Mouse (Mus musculus): ENCODE results near the gene Lgi1.

Gene Lgi1

DNA sequence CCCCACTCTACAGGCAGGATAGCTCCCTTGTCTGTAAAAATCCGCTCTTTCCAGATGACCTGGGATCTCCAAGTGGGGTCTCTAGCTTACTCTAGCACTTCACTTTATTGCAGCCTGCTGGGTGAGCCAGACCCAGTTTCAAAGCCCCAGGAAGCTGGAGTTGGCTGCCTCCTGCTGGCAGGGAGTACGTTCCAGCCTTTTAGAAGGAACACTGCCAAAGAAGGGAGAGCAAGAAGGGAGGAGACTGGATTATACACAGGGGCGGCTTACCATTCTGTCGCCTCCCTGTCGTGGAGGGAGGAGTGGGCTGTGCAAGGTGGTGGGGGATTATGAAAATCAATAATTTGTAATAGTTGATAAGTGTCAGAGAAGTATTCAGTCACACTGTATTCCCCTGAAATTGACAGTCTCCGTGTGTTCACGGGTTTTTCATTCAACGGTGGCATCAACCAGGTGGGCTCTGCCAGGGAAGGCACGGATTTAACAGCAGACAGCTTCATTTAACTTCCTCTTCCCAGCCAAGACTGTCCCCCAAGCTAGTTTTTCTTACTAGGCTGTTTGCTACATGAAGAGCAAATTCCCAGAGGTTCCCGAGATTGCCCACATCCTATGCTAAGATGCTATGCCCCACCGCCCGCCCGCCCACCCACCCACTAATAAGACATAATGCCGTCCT, 369 bp upstream of the Lgi1 start:
- no peak for DNase-seq

- no peak for DNase-seq
These were observed 1.4 kb downstream of the Lgi1 start for GRCm38 (mm10) chr19:38265767-38266166.

DNA sequence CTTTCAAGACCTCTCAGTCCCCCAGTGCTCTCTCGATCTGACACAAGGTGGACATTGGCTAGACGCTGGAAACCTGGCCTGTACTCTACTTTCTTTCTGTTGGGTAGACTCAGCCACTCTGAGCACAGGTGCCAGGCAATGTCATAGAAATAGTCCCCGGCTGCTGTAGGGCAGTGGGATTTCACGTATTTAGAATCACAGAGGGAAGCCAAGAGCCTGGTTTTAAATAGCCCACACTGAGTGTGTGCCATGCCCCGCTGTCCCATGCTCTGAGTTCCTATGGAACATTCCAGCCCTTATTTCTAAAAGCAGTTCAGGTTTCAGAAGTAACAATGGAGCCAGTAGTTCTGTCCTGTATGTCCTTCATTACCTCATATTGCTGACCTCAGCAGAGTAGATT, 3.1 kb downstream of the Lgi1 start:
- no peak for DNase-seq

GRCm38 (mm10) chr19:38271071-38271470, 6.7 kb downstream of the Lgi1 start:
- no peak for DNase-seq

- DNase-seq, result no peak
These were observed 9.5 kb downstream of the Lgi1 start for GRCm38 (mm10) chr19:38273820-38274219.

DNA sequence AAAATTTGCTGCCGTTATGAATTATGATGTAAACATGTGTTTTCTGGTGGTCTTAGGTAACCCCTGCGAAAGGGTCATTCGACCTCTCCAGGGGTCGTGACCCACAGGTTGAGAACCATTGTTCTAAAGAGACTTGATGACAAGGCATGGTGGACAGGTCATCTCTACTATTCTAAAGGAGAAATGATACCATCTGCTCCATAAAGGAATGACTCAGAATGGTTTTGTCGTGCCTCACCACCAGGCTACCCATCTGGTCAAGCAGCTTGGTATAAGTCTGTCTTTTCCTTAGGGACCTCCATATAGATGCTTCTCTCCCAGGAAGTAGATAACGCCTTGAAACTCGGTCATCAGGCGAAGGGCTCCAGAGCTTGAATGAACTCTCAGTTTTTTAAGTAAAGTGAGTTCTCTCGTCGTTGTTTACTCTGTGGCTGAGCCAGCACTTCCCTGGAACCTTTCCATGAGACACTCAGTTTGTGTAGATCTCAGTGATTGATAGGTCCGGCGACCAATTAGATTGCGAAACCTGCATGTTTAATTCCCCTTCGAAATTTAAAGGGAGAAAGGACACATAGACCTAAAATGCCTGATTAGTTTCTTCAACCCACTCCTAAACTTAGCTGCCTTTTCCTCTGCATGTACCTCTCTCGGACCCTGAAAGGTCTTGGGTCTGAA, 10.5 kb downstream of the Lgi1 start:
- DNase-seq, result no peak

GRCm38 (mm10) chr19:38276226-38276625, 11.9 kb downstream of the Lgi1 start:
- DNase-seq, result no peak

DNA sequence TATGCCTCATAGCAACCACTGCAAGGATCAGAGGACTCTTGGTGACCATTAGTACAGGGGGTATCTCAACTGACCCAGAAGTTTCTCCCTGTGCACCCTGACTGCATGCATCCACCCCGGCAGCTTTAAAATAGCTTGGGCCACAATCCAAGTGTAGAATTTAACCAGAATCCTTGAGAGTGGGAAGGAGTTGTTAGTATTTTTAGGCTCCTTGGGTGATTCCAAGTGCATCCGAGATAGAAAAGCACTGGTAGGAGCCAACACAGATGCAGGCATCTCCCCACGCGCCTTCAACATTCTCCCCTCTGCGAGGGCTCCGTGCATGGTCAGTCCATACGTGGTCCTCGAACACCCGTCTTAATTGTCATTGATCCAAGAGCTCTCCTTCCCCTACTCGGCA, 15.9 kb downstream of the Lgi1 start:
- no peak for DNase-seq

GRCm38 (mm10) chr19:38282407-38282806, 18.1 kb downstream of the Lgi1 start:
- no peak for DNase-seq

DNA sequence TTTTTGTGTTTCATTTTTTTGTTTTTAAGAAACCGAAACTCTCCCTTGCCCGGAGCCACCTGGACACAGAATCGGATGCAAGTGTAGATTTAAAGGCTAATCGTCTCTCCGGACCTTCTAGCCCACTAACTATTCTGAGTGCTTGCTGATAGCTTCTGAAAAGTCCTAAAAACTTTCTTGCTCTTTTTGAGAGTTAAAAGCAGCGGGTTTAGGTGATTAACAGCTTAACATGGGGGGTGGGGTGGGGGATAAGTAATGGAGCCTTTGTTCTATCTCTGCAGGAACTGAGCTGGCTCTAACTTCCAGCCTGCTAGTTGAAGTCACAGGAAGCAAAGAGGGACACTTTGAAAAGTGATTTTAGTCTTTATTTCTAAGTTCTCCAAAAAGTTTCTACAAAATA, 24.2 kb downstream of the Lgi1 start:
- DNase-seq, result no peak

GRCm38 (mm10) chr19:38291432-38291831, 27.1 kb downstream of the Lgi1 start:
- DNase-seq, result no peak

GRCm38 (mm10) chr19:38298018-38298626, 33.8 kb downstream of the Lgi1 start:
- DNase-seq, result peak; percentile 25

- DNase-seq, result no peak
These were observed 43.8 kb downstream of the Lgi1 start for GRCm38 (mm10) chr19:38308116-38308515.

- DNase-seq, result no peak
These were observed 50.8 kb downstream of the Lgi1 start for GRCm38 (mm10) chr19:38315099-38315498.

DNA sequence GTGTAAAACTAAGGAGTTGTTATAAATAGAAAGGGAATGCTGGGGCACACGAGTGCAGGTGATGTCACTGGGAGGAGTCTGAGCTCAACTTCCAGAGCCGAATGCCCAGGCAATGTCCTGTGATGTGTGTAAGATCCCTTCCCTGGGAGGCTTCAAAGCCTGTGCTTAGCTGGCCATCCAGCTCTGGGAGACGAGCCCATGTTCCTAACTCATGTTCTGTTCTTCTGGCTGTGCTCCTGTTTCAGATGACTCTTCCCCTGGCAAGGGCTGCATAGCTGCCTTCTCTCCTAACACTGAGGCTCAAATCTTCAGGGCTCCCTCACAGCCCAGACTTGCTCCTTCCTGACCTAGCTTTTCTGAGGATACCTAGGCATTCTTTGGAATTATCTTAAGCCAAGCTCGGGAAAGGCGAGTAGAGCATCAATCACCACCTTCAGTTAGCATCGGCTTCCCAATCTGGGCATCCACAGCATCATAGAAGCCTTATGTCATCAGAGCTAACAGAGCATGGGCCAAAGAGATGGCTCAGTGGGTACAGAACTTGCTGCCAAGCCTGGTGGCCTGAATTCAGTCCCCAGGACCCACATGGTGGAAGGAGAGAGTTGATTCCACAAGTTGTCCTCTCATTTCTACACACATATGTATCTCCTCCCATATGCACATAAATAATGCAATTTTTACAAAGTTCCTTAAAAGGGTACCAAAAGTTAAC, 52.4 kb downstream of the Lgi1 start:
- DNase-seq, result no peak

GRCm38 (mm10) chr19:38318308-38318707, 54.0 kb downstream of the Lgi1 start:
- DNase-seq, result no peak

GRCm38 (mm10) chr19:38319168-38319567, 54.8 kb downstream of the Lgi1 start:
- DNase-seq, result no peak

DNA sequence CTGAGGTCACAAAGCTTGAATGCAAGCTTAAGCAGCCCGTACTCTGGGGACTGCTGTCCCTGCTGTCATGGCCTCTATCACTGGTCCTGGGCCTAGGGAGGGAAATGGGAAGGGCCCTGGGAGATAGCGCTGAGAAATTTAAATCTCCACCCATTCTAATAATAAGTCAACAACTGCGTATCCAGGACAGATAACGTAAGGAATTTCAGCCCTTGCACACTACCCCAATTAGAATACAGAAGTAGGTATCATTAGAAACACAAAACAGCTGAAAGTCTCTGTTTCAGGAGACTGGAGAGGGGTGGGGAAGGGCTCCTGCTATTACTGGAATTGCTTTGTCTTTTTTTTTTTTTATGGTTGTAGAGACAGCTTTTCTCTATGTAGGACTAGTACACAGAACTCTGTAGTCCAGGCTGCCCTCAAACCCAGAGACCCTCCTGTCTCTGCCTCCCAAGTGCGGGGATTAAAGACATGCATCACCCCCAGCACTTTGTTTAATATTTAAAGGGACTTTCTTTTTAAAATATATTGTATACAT, 56.4 kb downstream of the Lgi1 start:
- no peak for DNase-seq

- DNase-seq, result no peak
These were observed 59.4 kb downstream of the Lgi1 start for GRCm38 (mm10) chr19:38323726-38324125.

DNA sequence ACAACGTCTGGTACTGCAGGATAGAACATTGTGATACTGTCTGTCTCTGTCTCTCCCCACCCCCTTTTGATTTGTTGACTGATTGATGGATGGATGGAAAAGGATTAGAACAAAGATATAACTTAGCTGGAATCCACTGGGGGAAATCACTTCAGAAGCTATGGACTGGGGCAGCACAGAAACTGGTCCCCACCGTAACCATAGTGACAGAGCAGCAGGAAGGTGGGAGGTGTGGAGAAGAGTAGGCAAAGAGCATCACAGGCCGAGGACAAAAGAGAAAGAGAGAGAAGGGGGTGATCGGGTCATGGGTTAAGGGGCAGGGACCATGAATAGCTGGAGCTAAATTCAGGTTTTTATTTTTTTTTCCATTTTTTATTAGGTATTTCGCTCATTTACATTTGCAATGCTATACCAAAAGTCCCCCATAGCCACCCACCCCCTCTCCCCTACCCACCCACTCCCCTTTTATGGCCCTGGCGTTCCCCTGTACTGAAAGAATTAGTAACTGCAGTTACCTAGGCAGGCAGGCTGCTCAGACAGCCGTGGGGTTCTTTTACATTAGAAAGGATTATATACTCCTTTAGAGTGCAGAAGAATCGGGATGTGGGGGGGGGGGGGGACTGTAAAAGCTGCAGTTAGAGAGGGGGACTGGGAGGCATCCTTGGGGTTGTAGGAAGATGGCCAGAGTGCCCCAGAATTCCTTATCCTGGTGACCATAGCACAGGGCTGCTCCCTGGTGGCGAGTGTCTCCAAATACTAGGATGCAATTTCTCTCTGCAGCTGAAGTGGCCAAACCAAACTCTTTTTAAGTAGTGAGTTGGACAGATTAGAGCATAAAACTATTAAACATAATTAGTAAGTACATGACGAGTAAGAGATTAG, 60.1 kb downstream of the Lgi1 start:
- DNase-seq, result no peak

- DNase-seq, result no peak
These were observed 60.7 kb downstream of the Lgi1 start for GRCm38 (mm10) chr19:38325029-38325398.

DNA sequence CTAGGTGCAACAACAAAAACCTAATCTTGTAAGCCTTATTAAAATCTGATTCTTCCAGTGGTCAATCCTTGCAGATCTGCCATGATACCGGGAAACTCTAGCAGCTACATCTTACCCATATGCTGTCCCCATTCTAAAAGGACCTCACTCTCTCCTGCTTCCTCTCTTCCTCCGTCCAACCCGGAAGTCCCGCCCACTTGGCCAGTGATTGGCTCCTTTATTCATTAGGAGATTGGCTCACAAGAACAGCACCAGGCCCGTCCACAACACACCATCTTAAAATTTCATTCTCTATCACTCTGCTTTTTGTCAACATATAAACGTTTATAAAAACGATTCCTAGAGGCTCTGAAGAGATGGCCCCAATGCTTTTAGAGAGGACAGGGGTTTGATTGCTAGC, 61.5 kb downstream of the Lgi1 start:
- DNase-seq, result no peak

Data from kidney, postnatal 14 days (tissue).